Mouse (Mus musculus) kidney, postnatal 0 days (tissue): Measurements from ENCODE around the gene Gm45623. TPM values are rescaled to one million over a fixed set of nuclear protein-coding genes. Genes with fewer than 3 reads are reported as not detected.

Experiments used
- ATAC-seq: fragments of 200-750 bp; cut with Nextera tagmentation; replicated peaks from 2 replicates; pipeline ENCODE4 v1.8.0; 2017; ENCODE audit warnings: low read depth, moderate number of reproducible peaks, moderate TSS enrichment, moderate library complexity; ENCODE audit not compliant: low FRiP score
- DNase-seq: peaks from one replicate; pipeline ENCODE4 v3.0.0-alpha.2; 2016; ENCODE audit warnings: low spot score
- H3K27ac ChIP-seq: fragments of 300-500 bp; sonication (generic); 2 replicates; pipeline ENCODE4 v1.5.1; 2014; ENCODE audit warnings: mild to moderate bottlenecking
- H3K27me3 ChIP-seq: fragments of 300-500 bp; sonication (generic); 2 replicates; pipeline ENCODE4 v1.6.1; 2014; ENCODE audit warnings: low read length, mixed read lengths; ENCODE audit not compliant: insufficient read depth
- H3K36me3 ChIP-seq: fragments of 300-500 bp; sonication (generic); 2 replicates; pipeline ENCODE4 v1.6.1; 2014; ENCODE audit warnings: low read length, mixed read lengths; ENCODE audit not compliant: insufficient read depth
- H3K4me1 ChIP-seq: fragments of 300-500 bp; sonication (generic); replicated peaks from 2 replicates; pipeline ENCODE4 v1.6.1; 2014; ENCODE audit warnings: antibody characterized with exemption, low read length, mixed read lengths; ENCODE audit not compliant: insufficient read depth
- H3K4me2 ChIP-seq: fragments of 300-500 bp; sonication (generic); 2 replicates; pipeline ENCODE4 v1.6.1; 2014; ENCODE audit warnings: mild to moderate bottlenecking, low read length, moderate library complexity, mixed read lengths
- H3K4me3 ChIP-seq: fragments of 300-500 bp; sonication (generic); replicated peaks from 2 replicates; pipeline ENCODE4 v1.5.1; 2014; ENCODE audit warnings: low read depth, low read length
- H3K9ac ChIP-seq: fragments of 300-500 bp; sonication (generic); 2 replicates; pipeline ENCODE4 v1.6.1; 2014; ENCODE audit warnings: low read depth, low read length
- H3K9me3 ChIP-seq: fragments of 300-500 bp; sonication (generic); replicated peaks from 2 replicates; pipeline ENCODE4 v1.6.1; 2016; ENCODE audit warnings: low read length, inconsistent platforms, mixed read lengths
- CTCF ChIP-seq: IDR thresholded peaks from 2 replicates; pipeline ENCODE4 v1.5.1; 2016; ENCODE audit warnings: antibody characterized with exemption, low read depth, mild to moderate bottlenecking, moderate library complexity
- WGBS: fragments of 180-500 bp; shearing (Covaris S2); extraction: QIAGEN DNeasy Blood & Tissue Kit; methylation state at CpG from one replicate; pipeline ENCODE4 v1.1.7; 2014; 5-methylcytosine and 5-hydroxymethylcytosine counted together
- polyA plus RNA-seq: library from polyadenylated mRNA; unstranded; fragments of >200 nt; fragmentation: Nextera tagmentation; extraction: Ambion mirVana; gene quantifications from 2 replicates; pipeline ENCODE4 v1.2.1, GENCODE M21; 2015

The Gm45623 gene
- polyA plus RNA-seq, 1 experiment from 2014 or later: not detected

DNA sequence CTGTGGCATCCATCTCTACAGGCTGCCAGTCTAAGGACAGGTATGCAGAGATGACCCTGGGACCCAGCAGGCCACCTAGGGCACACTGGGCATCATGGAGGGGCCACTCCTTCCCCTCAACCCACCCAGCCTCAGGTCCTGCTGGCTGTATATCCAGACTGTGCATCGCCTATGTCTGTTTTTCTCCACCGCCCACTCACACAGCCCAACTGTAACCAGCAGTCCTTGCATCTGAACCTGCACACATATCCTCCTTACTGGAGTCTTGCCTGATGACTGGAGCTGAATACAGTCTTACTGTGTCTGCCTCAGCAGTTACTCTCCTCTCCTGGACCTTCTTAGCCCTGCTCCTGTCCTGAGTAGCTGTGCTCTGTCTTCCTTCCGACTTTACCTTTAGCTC lies 28.1 kb upstream of the Gm45623 start:
- ATAC-seq: no peak
- Histone ChIP-seq H3K4me2 (no peak overlapping the region), H3K9me3 (no peaks in the 10 kb centered on the region), H3K9ac (no peak overlapping the region), H3K27ac (no peak overlapping the region), H3K27me3 (no peaks in the 10 kb centered on the region), H3K4me1 (no peaks in the 10 kb centered on the region), H3K36me3 (no peaks in the 10 kb centered on the region), H3K4me3 (no peak overlapping the region)
- no peak for TF ChIP-seq CTCF
- no peak for DNase-seq
- WGBS: 74% methylated on average over 3 of the region's 3 CpGs

DNA sequence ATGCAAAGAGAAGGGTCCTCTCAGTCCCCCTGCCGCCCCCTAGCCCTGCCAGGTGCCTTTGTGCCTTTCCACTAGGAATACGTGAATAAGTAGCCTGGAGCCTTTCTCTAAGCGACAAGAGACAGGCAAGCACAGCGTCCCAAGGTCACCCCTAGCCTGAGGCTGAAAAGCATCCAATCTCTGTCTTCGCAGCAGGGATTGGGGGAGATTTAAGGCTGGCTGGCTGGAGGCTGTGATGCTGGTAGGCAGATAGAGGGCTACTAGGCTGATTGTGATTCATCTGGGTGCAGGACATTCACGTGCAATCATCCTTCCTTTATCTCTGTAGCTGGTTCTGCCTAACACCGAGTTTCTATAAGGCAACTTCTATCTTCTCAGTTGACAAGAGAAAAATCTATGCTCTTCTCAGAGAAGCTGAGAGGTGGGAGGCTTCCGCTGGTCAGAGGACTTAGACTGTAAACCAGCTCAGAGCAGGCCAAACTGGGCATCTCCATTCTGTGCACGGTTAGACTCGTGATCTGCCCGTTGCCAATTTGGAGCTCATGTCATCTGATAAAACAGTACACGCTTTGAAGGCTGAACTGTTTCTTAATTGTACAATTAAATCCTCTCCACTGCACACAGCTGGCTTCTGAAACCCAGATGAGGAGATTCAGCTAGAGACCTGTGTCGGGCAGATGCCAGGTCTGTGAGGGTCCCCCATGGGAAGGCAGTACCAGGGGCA lies 27.3 kb upstream of the Gm45623 start:
- no peaks in the 10 kb centered on the region for H3K9me3 ChIP-seq
- DNase-seq (no peak), ATAC-seq (no peak)
- H3K4me3 ChIP-seq: no peak overlapping the region
- H3K27me3 ChIP-seq: no peaks in the 10 kb centered on the region
- no peak overlapping the region for H3K9ac ChIP-seq
- H3K4me2 ChIP-seq: no peak overlapping the region
- H3K4me1 ChIP-seq: no peaks in the 10 kb centered on the region
- H3K27ac ChIP-seq: no peak overlapping the region
- no peak for TF ChIP-seq CTCF
- no peaks in the 10 kb centered on the region for H3K36me3 ChIP-seq
- 63% methylated on average over 13 of the region's 13 CpGs for WGBS

DNA sequence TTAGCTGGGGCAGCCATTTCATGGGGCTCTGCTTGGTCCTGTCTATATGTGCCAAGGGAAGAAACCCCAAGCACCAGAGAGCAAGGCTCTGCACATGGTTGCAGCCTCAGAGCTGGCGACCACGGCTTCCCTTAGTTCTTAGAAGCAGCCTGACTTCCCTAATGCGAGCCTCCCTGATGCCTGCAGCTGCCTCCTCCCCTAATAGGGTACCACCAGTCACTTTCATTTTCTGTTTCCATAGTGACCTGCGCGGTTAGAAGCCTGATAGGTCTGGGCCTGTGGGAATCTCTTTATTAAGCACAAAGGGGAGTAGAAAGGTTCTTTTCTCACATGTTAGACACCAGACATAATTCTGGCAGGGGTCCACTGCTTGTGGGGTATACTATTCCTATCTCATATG lies 20.7 kb upstream of the Gm45623 start:
- ATAC-seq (no peak), DNase-seq (no peak)
- Histone ChIP-seq H3K27ac (no peak overlapping the region), H3K4me2 (no peak overlapping the region), H3K4me1 (no peaks in the 10 kb centered on the region), H3K4me3 (no peak overlapping the region), H3K9ac (no peak overlapping the region), H3K27me3 (no peaks in the 10 kb centered on the region), H3K9me3 (no peaks in the 10 kb centered on the region), H3K36me3 (no peaks in the 10 kb centered on the region)
- TF ChIP-seq CTCF: no peak
- WGBS: 60% methylated on average over 5 of the region's 5 CpGs

DNA sequence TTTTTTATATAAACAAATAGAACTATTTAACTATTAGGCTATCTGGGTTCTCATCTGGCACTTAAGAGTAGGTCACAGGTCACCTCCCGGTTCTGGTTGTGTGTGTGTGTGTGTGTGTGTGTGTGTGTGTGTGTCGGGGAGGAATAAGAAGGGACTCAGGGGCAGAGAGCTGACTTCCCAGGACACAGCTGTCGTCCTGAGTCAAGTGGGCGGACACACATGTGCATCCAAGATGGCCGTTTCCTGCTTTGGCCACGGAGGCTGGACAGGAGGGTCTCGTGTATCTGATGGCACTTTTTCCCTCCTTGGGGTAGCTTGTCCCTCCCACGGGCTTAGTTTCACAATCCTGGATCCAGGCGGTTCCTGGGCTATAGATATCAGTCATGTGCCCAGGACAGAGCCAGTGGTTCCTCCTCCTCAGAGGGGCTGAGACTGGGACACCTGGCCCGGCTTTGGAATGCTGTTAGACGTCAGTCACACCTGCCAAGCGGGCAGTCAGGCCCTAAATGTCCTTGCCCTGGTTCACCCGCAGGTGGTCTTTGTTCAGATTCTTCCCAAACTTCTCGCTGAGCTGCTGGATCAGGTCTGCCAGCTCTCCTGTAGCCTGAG lies 19.7 kb upstream of the Gm45623 start:
- Histone ChIP-seq H3K4me1 (no peaks in the 10 kb centered on the region), H3K4me2 (no peak overlapping the region), H3K4me3 (no peak overlapping the region), H3K36me3 (no peaks in the 10 kb centered on the region), H3K9me3 (no peaks in the 10 kb centered on the region), H3K9ac (no peak overlapping the region), H3K27ac (no peak overlapping the region), H3K27me3 (no peaks in the 10 kb centered on the region)
- WGBS: 29% methylated on average over 14 of the region's 14 CpGs
- ATAC-seq: no peak; the same call in 1 of the 2 replicates
- DNase-seq: peak; percentile 28
- TF ChIP-seq CTCF: no peak

DNA sequence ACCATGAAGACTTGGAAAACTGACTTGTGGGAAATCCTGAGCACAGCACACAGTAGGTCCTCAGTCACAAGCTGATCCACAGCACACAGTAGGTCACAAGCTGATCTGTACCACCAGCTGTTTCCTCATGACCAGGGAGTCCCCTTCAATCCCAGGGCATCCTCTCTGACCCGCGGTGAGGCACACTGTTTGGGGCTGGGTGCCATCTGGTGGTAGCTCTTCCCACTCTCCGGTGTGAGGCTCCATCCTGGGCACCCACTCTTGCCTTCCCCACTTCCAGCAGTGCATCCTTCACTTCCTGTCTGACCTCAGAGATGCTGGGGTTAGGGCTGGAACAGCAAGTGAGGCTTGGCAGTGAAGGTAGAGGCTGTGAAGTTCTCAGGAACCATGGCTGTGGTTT lies 19.0 kb upstream of the Gm45623 start:
- no peak for ATAC-seq
- no peaks in the 10 kb centered on the region for H3K27me3 ChIP-seq
- TF ChIP-seq CTCF: peak; percentile 53

DNA sequence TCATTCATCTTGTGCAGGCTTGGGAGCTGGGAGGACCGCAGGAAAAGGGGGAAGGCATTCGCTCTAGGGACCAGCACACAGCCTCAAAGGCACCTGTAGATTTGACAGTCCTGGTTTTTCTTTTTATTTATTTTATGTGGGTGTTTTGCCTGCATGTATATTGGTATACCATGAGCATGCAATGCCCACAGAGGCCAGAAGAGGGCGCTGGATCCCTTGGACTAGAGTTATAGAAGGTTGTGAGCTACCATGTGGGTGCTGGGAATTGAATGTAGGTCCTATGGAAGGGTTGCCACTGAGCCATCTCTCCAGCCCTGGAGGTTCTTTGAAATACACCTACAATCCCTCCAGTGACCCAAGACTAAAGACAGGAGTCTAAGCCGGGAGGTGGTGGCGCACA lies 17.2 kb upstream of the Gm45623 start:
- ATAC-seq (no peak), DNase-seq (no peak)
- Histone ChIP-seq H3K27me3 (no peaks in the 10 kb centered on the region), H3K4me1 (no peaks in the 10 kb centered on the region), H3K9me3 (no peaks in the 10 kb centered on the region), H3K27ac (no peak overlapping the region), H3K4me2 (no peak overlapping the region), H3K4me3 (no peak overlapping the region), H3K9ac (no peak overlapping the region), H3K36me3 (no peaks in the 10 kb centered on the region)
- WGBS: 67% methylated on average over 5 of the region's 5 CpGs
- TF ChIP-seq CTCF: peak; percentile 35; the same call in 1 of the 2 replicates

More for the DNA sequence above, 19.0 kb upstream of the Gm45623 start:
- DNase-seq: no peak
- WGBS: 47% methylated on average over 3 of the region's 3 CpGs
- Histone ChIP-seq H3K4me3 (no peak overlapping the region), H3K9me3 (no peaks in the 10 kb centered on the region), H3K9ac (no peak overlapping the region), H3K4me1 (no peaks in the 10 kb centered on the region), H3K27ac (no peak overlapping the region), H3K4me2 (no peak overlapping the region), H3K36me3 (no peaks in the 10 kb centered on the region)
